Mouse (Mus musculus): ENCODE measurements at regions not wholly inside any gene's neighbourhood (a gene's known extent, or its start where the extent isn't known, plus 50 kb on each side); places are given as distances from the start of the nearest gene placed in this dataset.

- TF ChIP-seq CTCF (IDR thresholded peaks at IDR 0.05; ENCODE audit: insufficient read depth, low read depth, low read length) (no peak), POLR2A (IDR thresholded peaks at IDR 0.05; ENCODE audit: insufficient read depth, low read depth, low read length) (no peak)
Measured at GRCm38 (mm10) chr4:81597390-81597789, 154.8 kb upstream of the Mpdz start.

Data from olfactory bulb, adult 2 months (tissue).